ENCODE assay signal across 10 mouse cellular contexts in the genomic region with DNA sequence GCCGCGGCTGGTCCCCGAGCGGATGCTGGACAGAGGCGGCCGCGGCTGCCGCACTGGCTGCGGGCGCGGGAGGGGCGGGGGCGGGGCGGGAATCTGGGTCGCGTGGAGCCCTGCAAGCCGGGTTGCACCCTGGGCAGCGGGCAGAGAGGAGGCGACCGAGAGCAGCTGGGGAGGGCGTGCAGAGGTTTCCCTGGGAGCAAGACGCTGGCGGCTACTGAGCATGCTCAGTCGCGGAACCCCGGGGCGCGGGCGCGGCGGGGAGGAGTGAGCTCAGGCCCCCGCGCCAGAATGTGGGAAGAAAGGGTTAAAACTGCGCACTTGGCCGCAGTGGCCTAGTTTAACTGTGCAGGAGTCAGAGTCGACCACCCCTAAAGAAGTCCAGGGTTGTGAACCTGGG. TPM values are rescaled to one million over a fixed set of nuclear protein-coding genes. Genes with fewer than 3 reads are reported as not detected.
DNase-seq lines count a peak whose midpoint lies in the region; ATAC-seq and TF ChIP-seq lines count a peak whose summit lies in the region.
"Had no signal": no experiment of that assay in that cellular context is flagged by ENCODE, and none has a peak within 500 bp of the region (broad histone marks: within the 10 kb centered on the region; RNA-seq: fewer than 3 reads in every experiment).

Gene Elmod1 (minus strand): TSS at position 180 of the 397 bp plus-strand sequence.

- ATAC-seq in forebrain, embryonic 11.5 days (replicated peaks; ENCODE audit: low FRiP score) = peak; percentile 89
- peak; percentile 88 for ATAC-seq in intestine, embryonic 15.5 days
- peak; percentile 93 for ATAC-seq in midbrain, postnatal 0 days (ENCODE audit: low FRiP score)

- DNase-seq in heart, embryonic 10.5 days (ENCODE audit: low spot score) = no peak
- DNase-seq in heart, adult 9 months (ENCODE audit: low spot score in 2 of 2) = no peak
- DNase-seq in brain, embryonic 14.5 days (ENCODE audit: low read depth) = peak; percentile 85
- peak; percentile 79 for DNase-seq in forebrain, embryonic 11.5 days (ENCODE audit: low spot score)
- peak; percentile 63 for DNase-seq in left cerebral cortex, postnatal 4 days
- peak; percentile 76 for DNase-seq in midbrain, postnatal 0 days (ENCODE audit: low spot score)
- no peak for DNase-seq in spleen, postnatal 14 days (ENCODE audit: low spot score in 2 of 2)

- TF ChIP-seq CTCF in brain, embryonic 14.5 days (IDR thresholded peaks at IDR 0.05; ENCODE audit: borderline replicate concordance, extremely low read depth, insufficient read depth, insufficient read length) = peak; percentile 41; the same call in 1 of the 2 replicates
- peak; percentile 75 for TF ChIP-seq CTCF in midbrain, postnatal 0 days (IDR thresholded peaks at IDR 0.05)

- H3K36me3 ChIP-seq in heart, embryonic 10.5 days = no peaks in the 10 kb centered on the region
- H3K36me3 ChIP-seq in forebrain, embryonic 11.5 days (ENCODE audit: control insufficient read depth, insufficient read depth, low read length) = no peaks in the 10 kb centered on the region
- H3K36me3 ChIP-seq in intestine, embryonic 15.5 days = no peaks in the 10 kb centered on the region
- no peaks in the 10 kb centered on the region for H3K36me3 ChIP-seq in midbrain, postnatal 0 days (ENCODE audit: insufficient read depth, low read length)

- H3K4me2 ChIP-seq in forebrain, embryonic 11.5 days (ENCODE audit: low read depth, low read length, severe bottlenecking) = peak within 1 kb of the TSS; percentile 98
- peak within 1 kb of the TSS; percentile 92 for H3K4me2 ChIP-seq in intestine, embryonic 15.5 days (replicated peaks)
- peak within 1 kb of the TSS; percentile 81 for H3K4me2 ChIP-seq in midbrain, postnatal 0 days (ENCODE audit: low read depth, low read length, poor library complexity, severe bottlenecking)

- peak within 1 kb of the TSS; percentile 61 for H3K9ac ChIP-seq in forebrain, embryonic 11.5 days (ENCODE audit: low read length)
- peak within 1 kb of the TSS; percentile 20 for H3K9ac ChIP-seq in intestine, embryonic 15.5 days
- peak within 1 kb of the TSS; percentile 90 for H3K9ac ChIP-seq in midbrain, postnatal 0 days (replicated peaks; ENCODE audit: low read length, poor library complexity, severe bottlenecking)

- intact Hi-C loops in left cerebral cortex, postnatal 4 days (cut with DNase I) = no loop called here

- H3K27ac ChIP-seq in heart, embryonic 10.5 days = no peak within 1 kb of the TSS
- H3K27ac ChIP-seq in forebrain, embryonic 11.5 days (ENCODE audit: low read depth, low read length) = no peak within 1 kb of the TSS
- H3K27ac ChIP-seq in intestine, embryonic 15.5 days = no peak within 1 kb of the TSS
- H3K27ac ChIP-seq in midbrain, postnatal 0 days (ENCODE audit: low read depth, low read length) = peak within 1 kb of the TSS; percentile 85

- peaks cover 11% of the 10 kb centered on the region for H3K4me1 ChIP-seq in heart, embryonic 10.5 days
- H3K4me1 ChIP-seq in forebrain, embryonic 11.5 days (replicated peaks; ENCODE audit: control insufficient read depth, insufficient read depth, low read length) = peaks cover 3% of the 10 kb centered on the region; the same call in 1 of the 2 replicates
- H3K4me1 ChIP-seq in intestine, embryonic 15.5 days (replicated peaks) = peaks cover 5% of the 10 kb centered on the region; the same call in 1 of the 2 replicates
- H3K4me1 ChIP-seq in midbrain, postnatal 0 days (ENCODE audit: insufficient read depth, low read length) = no peaks in the 10 kb centered on the region

- no peak for TF ChIP-seq POLR2A in brain, embryonic 14.5 days (IDR thresholded peaks at IDR 0.05; ENCODE audit: borderline replicate concordance, extremely low read depth, insufficient read depth, insufficient read length, poor library complexity, severe bottlenecking)

- under 1% methylated on average over 36 of the region's 36 CpGs for WGBS in heart, embryonic 10.5 days
- WGBS in forebrain, embryonic 11.5 days = 2% methylated on average over 32 of the region's 36 CpGs
- under 1% methylated on average over 36 of the region's 36 CpGs for WGBS in intestine, embryonic 15.5 days
- under 1% methylated on average over 35 of the region's 36 CpGs for WGBS in midbrain, postnatal 0 days

- H3K9me3 ChIP-seq in heart, embryonic 10.5 days = no peaks in the 10 kb centered on the region
- no peaks in the 10 kb centered on the region for H3K9me3 ChIP-seq in forebrain, embryonic 11.5 days (ENCODE audit: control insufficient read depth, low read length)
- no peaks in the 10 kb centered on the region for H3K9me3 ChIP-seq in intestine, embryonic 15.5 days
- H3K9me3 ChIP-seq in midbrain, postnatal 0 days (ENCODE audit: low read length) = no peaks in the 10 kb centered on the region

- H3K27me3 ChIP-seq in heart, embryonic 10.5 days (ENCODE audit: insufficient read depth, poor library complexity, severe bottlenecking) = peaks cover 38% of the 10 kb centered on the region
- peaks cover 10% of the 10 kb centered on the region for H3K27me3 ChIP-seq in forebrain, embryonic 11.5 days (ENCODE audit: control insufficient read depth, insufficient read depth, low read length)
- peaks cover 23% of the 10 kb centered on the region for H3K27me3 ChIP-seq in intestine, embryonic 15.5 days (replicated peaks)
- H3K27me3 ChIP-seq in midbrain, postnatal 0 days (ENCODE audit: insufficient read depth, low read length) = no peaks in the 10 kb centered on the region

- peak within 1 kb of the TSS; percentile 68 for H3K4me3 ChIP-seq in heart, embryonic 10.5 days
- peak within 1 kb of the TSS; percentile 61 for H3K4me3 ChIP-seq in forebrain, embryonic 11.5 days (ENCODE audit: low read depth, low read length)
- peak within 1 kb of the TSS; percentile 43 for H3K4me3 ChIP-seq in intestine, embryonic 15.5 days (replicated peaks)
- H3K4me3 ChIP-seq in midbrain, postnatal 0 days (ENCODE audit: low read depth, low read length) = peak within 1 kb of the TSS; percentile 90

RNA-seq across cellular contexts. Expression of gene Elmod1, which starts in this region (rescaled TPM):
- not detected in 2 replicates for polyA plus RNA-seq in heart, embryonic 10.5 days (2016; fragmentation: Nextera tagmentation; extraction: Ambion mirVana)
- polyA plus RNA-seq in brain, embryonic 14.5 days (2012; rRNA removed) = 55.4 and 55.5 TPM in 2 replicates
- polyA plus RNA-seq in forebrain, embryonic 11.5 days (2014; fragmentation: Nextera tagmentation; extraction: Ambion mirVana) = 2.8 and 2.9 TPM in 2 replicates
- polyA plus RNA-seq in intestine, embryonic 15.5 days (2015; fragmentation: Nextera tagmentation; extraction: Ambion mirVana) = 0.42 and 1.2 TPM in 2 replicates
- total RNA-seq in left cerebral cortex, postnatal 4 days (2021) = 100 to 1,000 TPM; 135 to 150 TPM
- 101 and 104 TPM in 2 replicates for total RNA-seq in midbrain, postnatal 0 days (2014; rRNA removed)
- 21.4 and 26.6 TPM in 2 replicates for polyA plus RNA-seq in midbrain, postnatal 0 days (2015; fragmentation: Nextera tagmentation; extraction: Ambion mirVana)
- total RNA-seq: hematopoietic stem cell, adult 5-6 weeks had no signal
- polyA plus RNA-seq: C2C12 had no signal

Comparison
In these comparisons a context has a peak if more than half of its experiments do, and no peak if none do; other contexts are left out.
1. DNase-seq: peak in brain, embryonic 14.5 days (single experiment), forebrain, embryonic 11.5 days (single experiment), left cerebral cortex, postnatal 4 days (single experiment) and midbrain, postnatal 0 days (single experiment); none in heart, embryonic 10.5 days (single experiment), heart, adult 9 months (0 of 2) and spleen, postnatal 14 days (0 of 2).
2. H3K9ac ChIP-seq: peak in every context shown above with its lines; median percentile 90 in midbrain, postnatal 0 days; 61 in forebrain, embryonic 11.5 days; 20 in intestine, embryonic 15.5 days.
3. Peak in every context shown above with its lines, with median percentiles within 50 percentile points of each other: H3K4me3 ChIP-seq, ATAC-seq and H3K4me2 ChIP-seq.